Mouse (Mus musculus) adrenal gland, postnatal 4 days (tissue): ENCODE data around the gene Spocd1. TPM values are rescaled to one million over a fixed set of nuclear protein-coding genes. Genes with fewer than 3 reads are reported as not detected.
A peak's percentile ranks its signal among the peaks of the same experiment; 100 is the strongest.

Experiments
- DNase-seq, 2 experiments: peaks; one replicate each; pipeline ENCODE4 v3.0.0; 2021 to 2022; ENCODE audit warnings: low spot score in 2 of 2, mixed read lengths in 2 of 2
- total RNA-seq, 2 experiments: library from RNA; stranded (reverse); gene quantifications; 2 replicates each; pipeline ENCODE4 v1.2.3; 2021

Spocd1 gene
- total RNA-seq, 2 experiments from 2014 or later = 0.62 to 0.64 TPM

GRCm38 (mm10) chr4:129917016-129917603, 11.9 kb upstream of the Spocd1 start:
- no peak for DNase-seq

GRCm38 (mm10) chr4:129918464-129918863, 10.6 kb upstream of the Spocd1 start:
- DNase-seq = no peak

GRCm38 (mm10) chr4:129918901-129919300, 10.1 kb upstream of the Spocd1 start:
- DNase-seq = no peak

DNA sequence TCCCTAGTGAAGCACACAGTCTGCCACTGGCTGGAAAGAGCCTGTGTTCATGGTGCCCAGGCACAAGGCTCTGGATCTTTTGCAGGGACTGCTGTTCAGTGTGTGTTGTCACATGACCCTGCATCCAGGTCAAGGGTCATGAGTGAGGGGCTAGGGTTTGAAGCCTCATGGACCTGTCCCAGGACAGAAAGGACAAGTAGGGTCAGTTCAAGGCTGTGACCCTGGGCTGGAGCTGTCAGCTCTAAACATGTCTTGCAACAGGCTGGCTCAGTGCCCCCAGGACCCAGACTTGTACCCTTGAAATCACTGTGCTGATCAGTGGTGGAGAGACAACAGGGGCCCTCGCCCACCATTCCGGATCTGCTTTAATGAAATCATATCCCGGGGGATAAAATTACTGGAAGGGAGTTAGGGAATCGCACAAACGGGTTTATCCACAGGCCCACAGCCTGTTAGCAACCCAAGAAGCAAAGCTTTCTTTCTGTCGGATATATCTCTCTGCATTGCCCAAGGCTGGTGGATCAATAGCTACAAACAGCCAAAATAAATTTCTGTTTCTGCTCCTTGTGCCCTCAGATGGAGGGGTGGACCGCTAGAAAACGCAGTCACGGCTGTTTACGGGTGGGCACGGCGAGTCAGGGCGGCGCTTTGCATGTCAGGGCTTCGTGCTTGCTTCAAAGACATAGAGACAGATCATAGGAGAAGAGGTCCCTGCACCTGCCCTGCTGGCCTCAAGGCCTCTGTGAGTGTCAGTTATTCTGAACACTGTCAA, 8.3 kb upstream of the Spocd1 start:
- DNase-seq = no peak

GRCm38 (mm10) chr4:129921314-129921587, 7.8 kb upstream of the Spocd1 start:
- DNase-seq = peak in 1 of 2 experiments; percentile 36

GRCm38 (mm10) chr4:129924143-129924542, 4.9 kb upstream of the Spocd1 start:
- DNase-seq = no peak

GRCm38 (mm10) chr4:129924694-129925093, 4.4 kb upstream of the Spocd1 start:
- DNase-seq = no peak

DNA sequence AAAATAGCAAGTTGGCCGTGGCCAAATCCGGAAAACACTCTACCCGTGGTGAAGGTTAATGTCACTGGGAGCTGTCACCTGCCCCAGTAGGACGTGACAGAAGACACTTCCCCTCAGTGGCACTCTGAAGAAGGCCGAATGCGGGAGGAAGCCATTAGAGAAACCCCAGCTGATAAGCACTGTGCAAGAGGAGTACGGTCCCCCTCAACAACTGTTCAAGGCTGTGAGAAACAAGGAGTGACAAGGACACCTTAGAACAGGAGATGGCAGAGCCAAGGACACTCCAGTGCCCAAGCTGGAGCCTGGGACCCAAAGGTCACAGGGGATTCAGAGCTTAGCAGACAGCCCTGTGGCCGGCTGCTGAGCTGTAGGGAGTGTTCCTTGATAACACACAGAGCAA, 2.5 kb upstream of the Spocd1 start:
- no peak for DNase-seq

GRCm38 (mm10) chr4:129927091-129927490, 2.0 kb upstream of the Spocd1 start:
- no peak for DNase-seq

- DNase-seq = peak; percentile 74 to 79
Observed at GRCm38 (mm10) chr4:129928124-129928751, 811 bp upstream of the Spocd1 start.

- DNase-seq = no peak
Observed at GRCm38 (mm10) chr4:129933696-129934095, 4.6 kb downstream of the Spocd1 start.

- no peak for DNase-seq
Observed at GRCm38 (mm10) chr4:129934177-129934855, 5.3 kb downstream of the Spocd1 start.

- no peak for DNase-seq
Observed at GRCm38 (mm10) chr4:129951359-129951821, 22.3 kb downstream of the Spocd1 start.

- DNase-seq = no peak
Observed at GRCm38 (mm10) chr4:129952241-129952810, 23.3 kb downstream of the Spocd1 start.

GRCm38 (mm10) chr4:129954527-129954926, 25.5 kb downstream of the Spocd1 start:
- no peak for DNase-seq

- peak in 1 of 2 experiments; percentile 40 for DNase-seq
Observed at GRCm38 (mm10) chr4:129960180-129960944, 31.3 kb downstream of the Spocd1 start.

DNA sequence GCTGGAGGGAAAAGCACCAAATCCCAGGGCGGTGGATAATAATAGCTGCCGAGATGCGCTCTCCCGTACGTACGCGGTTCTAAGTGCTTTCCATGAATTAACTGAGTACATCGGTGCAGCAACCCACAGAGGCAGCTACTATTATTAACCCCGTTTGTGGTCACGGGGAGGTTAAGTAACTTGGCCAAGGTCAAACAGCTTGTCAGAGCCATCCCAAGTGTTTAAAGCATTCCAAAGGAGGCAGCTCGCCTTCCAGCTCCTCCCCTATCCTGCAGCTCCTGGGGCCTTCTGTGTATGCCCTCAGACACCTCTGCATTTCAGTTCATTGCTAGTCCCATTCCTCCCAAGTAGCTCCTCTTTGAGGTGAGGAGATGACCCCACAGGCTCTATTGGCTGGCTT, 36.2 kb downstream of the Spocd1 start:
- DNase-seq = no peak

DNA sequence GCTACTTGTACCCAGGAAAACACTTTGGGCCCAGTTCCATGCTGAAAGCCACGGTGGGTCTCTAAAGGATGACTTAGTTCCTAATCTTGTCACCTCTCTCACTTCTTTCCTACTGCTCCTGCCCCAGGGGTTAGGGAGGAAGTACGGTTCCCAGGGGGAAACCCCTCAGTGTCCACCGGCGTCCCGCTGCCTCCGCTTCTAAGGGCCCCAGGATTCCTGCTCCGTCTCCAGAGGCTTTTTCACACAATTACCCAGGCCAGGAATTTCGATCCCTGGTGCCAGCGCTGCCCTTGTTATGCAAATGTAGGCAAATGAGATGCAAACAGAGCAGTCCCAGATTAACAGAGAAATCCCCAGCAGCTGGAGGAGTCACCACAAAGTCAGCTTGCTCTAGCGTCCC, 37.2 kb downstream of the Spocd1 start:
- no peak for DNase-seq

GRCm38 (mm10) chr4:129967024-129968014, 38.3 kb downstream of the Spocd1 start:
- no peak for DNase-seq

GRCm38 (mm10) chr4:129970168-129970567, 41.1 kb downstream of the Spocd1 start:
- no peak for DNase-seq
